ENCODE assay signal across 8 mouse cellular contexts in the genomic region with DNA sequence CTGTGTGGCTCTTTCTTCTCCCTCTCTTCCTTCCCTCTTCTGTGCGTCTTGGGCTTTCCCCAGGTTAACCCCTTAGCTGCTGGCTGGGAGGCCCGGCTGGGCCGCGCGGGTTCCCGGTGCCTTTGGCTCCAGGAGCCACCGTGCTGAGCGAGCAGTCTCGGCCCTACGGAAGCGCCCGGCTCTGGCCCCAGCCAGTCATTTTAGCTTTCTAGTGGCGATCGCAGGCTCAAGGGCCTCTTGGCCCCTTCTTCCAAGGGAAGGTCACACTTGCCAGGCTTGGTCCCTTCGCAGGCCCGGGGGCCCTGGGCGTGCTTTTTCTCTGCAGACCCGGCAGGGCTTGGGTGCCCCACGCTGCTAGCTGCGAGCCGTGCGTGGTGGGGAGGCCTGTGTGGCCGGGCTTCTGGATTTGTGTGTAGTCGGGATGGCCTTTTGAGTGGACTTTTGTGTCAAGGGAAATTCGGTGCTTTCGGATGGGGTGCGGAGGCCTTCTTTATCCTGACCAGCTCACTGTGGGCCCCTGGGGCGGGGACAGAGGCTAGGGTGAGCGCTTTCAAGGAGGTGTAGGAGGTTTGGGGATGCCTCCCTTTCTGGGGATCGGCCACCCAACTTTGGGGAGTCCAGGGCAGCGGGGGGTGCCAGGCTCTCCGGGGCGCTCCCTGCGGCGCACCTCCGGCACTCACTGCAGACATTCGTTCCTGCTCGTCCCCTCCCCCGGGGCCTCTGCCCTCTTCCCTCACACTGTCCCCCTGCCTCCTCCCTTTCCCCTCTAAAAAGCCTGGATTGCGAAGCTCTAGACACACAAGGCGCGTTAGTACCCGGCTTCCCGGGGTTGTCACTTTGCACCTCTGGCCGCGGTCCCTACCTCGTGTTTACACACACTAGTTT. TPM values are rescaled to one million over a fixed set of nuclear protein-coding genes. Genes with fewer than 3 reads are reported as not detected.
DNase-seq lines count a peak whose midpoint lies in the region; ATAC-seq and TF ChIP-seq lines count a peak whose summit lies in the region.

No protein-coding gene starts in this region.

- peak overlapping the region; percentile 98 to 99 for H3K4me3 ChIP-seq in ES-E14 (ENCODE audit: insufficient read depth in 1 of 2, low read depth in 1 of 2, low read length in 2 of 2, poor library complexity in 1 of 2, severe bottlenecking in 1 of 2)
- H3K4me3 ChIP-seq in hindbrain, embryonic 14.5 days (replicated peaks; ENCODE audit: low read length): peak overlapping the region; percentile 46
- H3K4me3 ChIP-seq in limb, embryonic 10.5 days: peak overlapping the region; percentile 94
- H3K4me3 ChIP-seq in midbrain, embryonic 10.5 days: peak overlapping the region; percentile 91

- peak overlapping the region; percentile 60 for H3K27ac ChIP-seq in ES-E14 (ENCODE audit: insufficient read depth, low read depth, low read length, poor library complexity, severe bottlenecking)
- peak overlapping the region; percentile 88 for H3K27ac ChIP-seq in hindbrain, embryonic 14.5 days
- peak overlapping the region; percentile 100 for H3K27ac ChIP-seq in limb, embryonic 10.5 days
- H3K27ac ChIP-seq in midbrain, embryonic 10.5 days (replicated peaks): peak overlapping the region; percentile 99

- peak overlapping the region; percentile 66 for H3K4me2 ChIP-seq in hindbrain, embryonic 14.5 days (replicated peaks)

- peaks cover 0 to 10% of the 10 kb centered on the region in 2 experiments; a peak in 3 of 4 replicates for H3K4me1 ChIP-seq in ES-E14 (ENCODE audit: control insufficient read depth in 2 of 2, insufficient read depth in 2 of 2, low read length in 2 of 2, poor library complexity in 1 of 2)
- H3K4me1 ChIP-seq in hindbrain, embryonic 14.5 days (replicated peaks; ENCODE audit: control insufficient read depth, insufficient read depth, low read length): peaks cover 22% of the 10 kb centered on the region; the same call in 1 of the 2 replicates
- peaks cover 72% of the 10 kb centered on the region for H3K4me1 ChIP-seq in limb, embryonic 10.5 days
- peaks cover 74% of the 10 kb centered on the region for H3K4me1 ChIP-seq in midbrain, embryonic 10.5 days

- no peaks in the 10 kb centered on the region for H3K36me3 ChIP-seq in ES-E14 (ENCODE audit: control insufficient read depth, insufficient read depth, low read length, poor library complexity, severe bottlenecking)
- H3K36me3 ChIP-seq in hindbrain, embryonic 14.5 days (replicated peaks; ENCODE audit: control insufficient read depth, insufficient read depth): no peaks in the 10 kb centered on the region
- H3K36me3 ChIP-seq in limb, embryonic 10.5 days: peaks cover 3% of the 10 kb centered on the region; the same call in 1 of the 2 replicates
- H3K36me3 ChIP-seq in midbrain, embryonic 10.5 days: no peaks in the 10 kb centered on the region

- H3K9me3 ChIP-seq in ES-E14 (ENCODE audit: control insufficient read depth, insufficient read depth, low read depth, low read length): no peaks in the 10 kb centered on the region
- no peaks in the 10 kb centered on the region for H3K9me3 ChIP-seq in hindbrain, embryonic 14.5 days (ENCODE audit: control insufficient read depth, low read length)
- no peaks in the 10 kb centered on the region for H3K9me3 ChIP-seq in limb, embryonic 10.5 days (replicated peaks)
- no peaks in the 10 kb centered on the region for H3K9me3 ChIP-seq in midbrain, embryonic 10.5 days (replicated peaks)

- DNase-seq in ES-E14 (ENCODE audit: low read depth, low spot score): no peak
- peak; percentile 36 to 51 for DNase-seq in adrenal gland, postnatal 4 days (ENCODE audit: low spot score in 2 of 2)
- DNase-seq in frontal cortex, postnatal 25 days (ENCODE audit: low spot score in 2 of 2): peak; percentile 21 to 22
- DNase-seq in hindbrain, embryonic 14.5 days (ENCODE audit: low spot score): peak; percentile 67
- DNase-seq in limb, embryonic 10.5 days (ENCODE audit: low spot score): peak; percentile 83
- DNase-seq in midbrain, embryonic 10.5 days (ENCODE audit: low spot score): peak; percentile 85
- peak; percentile 23 to 68 for DNase-seq in spleen, postnatal 4 days (ENCODE audit: low spot score in 2 of 2)

- peak overlapping the region; percentile 79 for H3K9ac ChIP-seq in ES-E14 (ENCODE audit: insufficient read depth, low read depth, low read length, poor library complexity, severe bottlenecking)
- peak overlapping the region; percentile 67 for H3K9ac ChIP-seq in hindbrain, embryonic 14.5 days

- in situ Hi-C loops in ES-E14 (cut with MboI; ENCODE audit: low sequenced_read_pairs in 2 of 2, unreplicated experiment in 2 of 2): no loop called here

- peak; percentile 49; the same call in 1 of the 2 replicates for ATAC-seq in hindbrain, embryonic 14.5 days (ENCODE audit: low FRiP score)
- no peak for ATAC-seq in monocyte, adult 5-6 weeks (replicated peaks; ENCODE audit: insufficient number of reproducible peaks, low FRiP score, low TSS enrichment, poor library complexity, severe bottlenecking)

- under 1% methylated on average over 46 of the region's 47 CpGs for WGBS in hindbrain, embryonic 14.5 days
- under 1% methylated on average over 47 of the region's 47 CpGs for WGBS in limb, embryonic 10.5 days
- WGBS in midbrain, embryonic 10.5 days: under 1% methylated on average over 47 of the region's 47 CpGs

- peaks cover 52% of the 10 kb centered on the region for H3K27me3 ChIP-seq in hindbrain, embryonic 14.5 days (ENCODE audit: control insufficient read depth, insufficient read depth, low read length)
- H3K27me3 ChIP-seq in limb, embryonic 10.5 days (ENCODE audit: low read depth, poor library complexity, severe bottlenecking): no peaks in the 10 kb centered on the region
- no peaks in the 10 kb centered on the region for H3K27me3 ChIP-seq in midbrain, embryonic 10.5 days (ENCODE audit: low read depth, poor library complexity, severe bottlenecking)

TF ChIP-seq in ES-E14, 5 proteins besides CTCF, POLR2A, EP300 and RAD21:
- TF ChIP-seq ZC3H11A (IDR thresholded peaks at IDR 0.05; ENCODE audit: borderline replicate concordance, low read depth, low read length): no peak
- no peak for TF ChIP-seq ZNF384 (IDR thresholded peaks at IDR 0.05; ENCODE audit: low read depth, low read length)
- TF ChIP-seq MAFK (IDR thresholded peaks at IDR 0.05; ENCODE audit: insufficient read depth, low read depth, low read length): no peak
- no peak; the same call in 1 of the 2 replicates for TF ChIP-seq HCFC1 (IDR thresholded peaks at IDR 0.05; ENCODE audit: borderline replicate concordance, insufficient read depth, low read length)
- TF ChIP-seq CHD2 (IDR thresholded peaks at IDR 0.05; ENCODE audit: low read depth, low read length): no peak
TF ChIP-seq in ES-E14: peak in this region for 0.

RNA-seq across cellular contexts. Expression of a gene that starts 2.2 kb away (rescaled TPM):
- 3.0 TPM in 2 replicates for total RNA-seq in ES-E14 (2012; rRNA removed)
- 10 to 100 TPM; 42.6 to 42.7 TPM for total RNA-seq in adrenal gland, postnatal 4 days (2021)
- polyA plus RNA-seq in hindbrain, embryonic 14.5 days (2014; fragmentation: Nextera tagmentation; extraction: Ambion mirVana): 24.0 and 38.1 TPM in 2 replicates
- polyA plus RNA-seq in limb, embryonic 10.5 days (2016; fragmentation: Nextera tagmentation; extraction: Ambion mirVana): 96.4 and 166 TPM in 2 replicates
- polyA plus RNA-seq in midbrain, embryonic 10.5 days (2016; fragmentation: Nextera tagmentation; extraction: Ambion mirVana): 180 and 255 TPM in 2 replicates
- 11.3 to 16.3 TPM (median 15.3 TPM) in 3 replicates for total RNA-seq in monocyte, adult 5-6 weeks (2017)

Comparison
In these comparisons a context has a peak if more than half of its experiments do, and no peak if none do; other contexts are left out.
1. H3K4me3 ChIP-seq: peak in every context shown above with its lines; median percentile 98 in ES-E14; 94 in limb, embryonic 10.5 days; 91 in midbrain, embryonic 10.5 days; 46 in hindbrain, embryonic 14.5 days.